Mouse (Mus musculus): ENCODE data around the gene Pygm. TPM values are rescaled to one million over a fixed set of nuclear protein-coding genes. Genes with fewer than 3 reads are reported as not detected.

Gene Pygm
- polyA plus RNA-seq, 1 experiment from 2014 or later: 2.7 TPM

GRCm38 (mm10) chr19:6403869-6404268 lies 19.7 kb downstream of the Pygm start:
- 68% methylated on average over 10 of the region's 10 CpGs for WGBS (ENCODE audit: insufficient replicate concordance)
- Histone ChIP-seq H3K9me3 (replicated peaks) (no peaks in the 10 kb centered on the region), H3K4me1 (peaks cover 62% of the 10 kb centered on the region), H3K4me3 (no peak overlapping the region), H3K4me2 (no peak overlapping the region; the same call in 1 of the 2 replicates), H3K9ac (no peak overlapping the region), H3K27ac (no peak overlapping the region), H3K36me3 (peaks cover 34% of the 10 kb centered on the region), H3K27me3 (replicated peaks) (peaks cover 48% of the 10 kb centered on the region)
- no peak for ATAC-seq

GRCm38 (mm10) chr19:6405433-6405832 lies 21.2 kb downstream of the Pygm start:
- Histone ChIP-seq H3K4me1 (peaks cover 46% of the 10 kb centered on the region), H3K36me3 (peaks cover 40% of the 10 kb centered on the region), H3K27me3 (replicated peaks) (peaks cover 32% of the 10 kb centered on the region), H3K27ac (no peak overlapping the region), H3K9ac (no peak overlapping the region), H3K4me2 (no peak overlapping the region), H3K9me3 (replicated peaks) (no peaks in the 10 kb centered on the region), H3K4me3 (no peak overlapping the region)
- ATAC-seq: no peak
- 70% methylated on average over 10 of the region's 10 CpGs for WGBS (ENCODE audit: insufficient replicate concordance)

- WGBS (ENCODE audit: insufficient replicate concordance): 72% methylated on average over 8 of the region's 8 CpGs
- H3K4me2 ChIP-seq: no peak overlapping the region
Observed at GRCm38 (mm10) chr19:6407109-6407508, 22.9 kb downstream of the Pygm start.

DNA sequence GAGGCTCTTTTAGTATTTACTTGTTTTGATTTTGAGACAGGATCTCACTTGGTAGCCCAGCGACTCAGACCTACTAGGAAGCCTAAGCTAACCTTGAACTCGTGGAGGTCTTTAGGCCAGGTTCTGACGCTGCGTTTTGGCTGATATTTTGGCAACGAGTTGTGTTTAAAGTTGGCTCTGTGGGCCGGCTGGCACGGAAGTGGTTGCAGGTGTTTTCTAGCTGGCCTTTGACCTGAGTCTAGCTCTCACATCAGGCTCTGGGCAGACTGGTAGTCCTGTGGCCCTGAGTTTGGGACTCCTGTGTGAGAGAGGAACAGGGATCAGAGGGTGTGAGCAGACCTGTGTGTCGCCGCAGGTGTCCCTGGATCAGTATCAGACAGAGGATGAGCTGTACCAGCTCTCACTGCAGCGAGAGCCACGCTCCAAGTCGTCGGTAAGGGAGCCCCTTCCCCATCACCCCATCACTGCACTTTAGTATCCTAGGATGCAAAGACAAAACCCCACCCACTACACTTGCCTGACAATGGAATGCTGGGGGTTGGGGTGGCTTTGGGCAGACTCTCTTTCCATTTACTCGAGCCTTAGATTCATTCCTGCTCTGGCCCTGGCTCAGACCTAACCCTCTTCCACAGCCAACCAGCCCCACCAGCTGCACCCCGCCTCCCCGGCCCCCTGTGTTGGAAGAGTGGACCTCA lies 23.8 kb downstream of the Pygm start:
- Histone ChIP-seq H3K27me3 (replicated peaks) (peaks cover 8% of the 10 kb centered on the region), H3K4me1 (peaks cover 22% of the 10 kb centered on the region; the same call in 1 of the 2 replicates), H3K36me3 (peaks cover 39% of the 10 kb centered on the region), H3K9me3 (replicated peaks) (no peaks in the 10 kb centered on the region), H3K27ac (no peak overlapping the region), H3K4me3 (no peak overlapping the region), H3K4me2 (no peak overlapping the region), H3K9ac (no peak overlapping the region)
- ATAC-seq: no peak
- WGBS (ENCODE audit: insufficient replicate concordance): 69% methylated on average over 16 of the region's 16 CpGs

More at GRCm38 (mm10) chr19:6407109-6407508, 22.9 kb downstream of the Pygm start:
- peaks cover 16% of the 10 kb centered on the region for H3K27me3 ChIP-seq (replicated peaks)
- H3K4me3 ChIP-seq: no peak overlapping the region
- peaks cover 40% of the 10 kb centered on the region for H3K36me3 ChIP-seq
- H3K9ac ChIP-seq: no peak overlapping the region
- peaks cover 31% of the 10 kb centered on the region for H3K4me1 ChIP-seq
- no peak for ATAC-seq
- H3K9me3 ChIP-seq (replicated peaks): no peaks in the 10 kb centered on the region
- no peak overlapping the region for H3K27ac ChIP-seq

GRCm38 (mm10) chr19:6408749-6409148 lies 24.6 kb downstream of the Pygm start:
- Histone ChIP-seq H3K36me3 (peaks cover 31% of the 10 kb centered on the region), H3K27ac (no peak overlapping the region), H3K9me3 (replicated peaks) (no peaks in the 10 kb centered on the region), H3K27me3 (replicated peaks) (no peaks in the 10 kb centered on the region), H3K4me1 (peaks cover 18% of the 10 kb centered on the region; the same call in 1 of the 2 replicates), H3K4me2 (no peak overlapping the region), H3K4me3 (no peak overlapping the region), H3K9ac (no peak overlapping the region)
- WGBS (ENCODE audit: insufficient replicate concordance): 56% methylated on average over 8 of the region's 8 CpGs
- ATAC-seq: no peak

- Histone ChIP-seq H3K36me3 (peaks cover 30% of the 10 kb centered on the region), H3K4me1 (peaks cover 19% of the 10 kb centered on the region; the same call in 1 of the 2 replicates), H3K4me2 (no peak overlapping the region), H3K27ac (no peak overlapping the region), H3K27me3 (replicated peaks) (no peaks in the 10 kb centered on the region), H3K9me3 (replicated peaks) (no peaks in the 10 kb centered on the region), H3K4me3 (no peak overlapping the region), H3K9ac (no peak overlapping the region)
- ATAC-seq: no peak
- WGBS (ENCODE audit: insufficient replicate concordance): 62% methylated on average over 5 of the region's 5 CpGs
Observed at GRCm38 (mm10) chr19:6409176-6409575, 25.0 kb downstream of the Pygm start.

- no peak overlapping the region for H3K9ac ChIP-seq
- no peak overlapping the region for H3K4me2 ChIP-seq
- H3K27ac ChIP-seq: no peak overlapping the region
- no peak overlapping the region for H3K4me3 ChIP-seq
- WGBS (ENCODE audit: insufficient replicate concordance): 66% methylated on average over 5 of the region's 5 CpGs
- no peak for ATAC-seq
- H3K4me1 ChIP-seq: peaks cover 18% of the 10 kb centered on the region
- no peaks in the 10 kb centered on the region for H3K27me3 ChIP-seq (replicated peaks)
- H3K36me3 ChIP-seq: peaks cover 23% of the 10 kb centered on the region
- H3K9me3 ChIP-seq (replicated peaks): no peaks in the 10 kb centered on the region
Observed at GRCm38 (mm10) chr19:6409936-6410335, 25.7 kb downstream of the Pygm start.

DNA sequence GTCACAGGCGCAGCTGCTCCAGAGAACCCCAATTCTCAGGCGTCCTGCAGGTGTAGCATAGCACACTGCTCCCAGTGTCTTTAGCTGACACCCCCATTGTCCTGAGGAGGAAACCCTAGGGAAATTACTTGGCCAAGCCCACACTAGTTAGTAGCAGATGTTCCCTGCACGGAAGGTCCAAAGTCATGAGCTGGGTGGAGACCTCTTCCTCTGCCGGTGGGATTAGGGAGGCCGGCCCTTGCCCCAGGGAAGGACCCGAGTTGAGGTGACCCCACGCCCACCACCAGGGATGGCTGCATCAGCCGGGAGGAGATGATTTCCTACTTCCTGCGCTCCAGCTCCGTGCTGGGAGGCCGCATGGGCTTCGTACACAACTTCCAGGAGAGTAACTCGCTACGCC lies 28.6 kb downstream of the Pygm start:
- H3K27me3 ChIP-seq (replicated peaks): peaks cover 24% of the 10 kb centered on the region
- ATAC-seq: no peak

DNA sequence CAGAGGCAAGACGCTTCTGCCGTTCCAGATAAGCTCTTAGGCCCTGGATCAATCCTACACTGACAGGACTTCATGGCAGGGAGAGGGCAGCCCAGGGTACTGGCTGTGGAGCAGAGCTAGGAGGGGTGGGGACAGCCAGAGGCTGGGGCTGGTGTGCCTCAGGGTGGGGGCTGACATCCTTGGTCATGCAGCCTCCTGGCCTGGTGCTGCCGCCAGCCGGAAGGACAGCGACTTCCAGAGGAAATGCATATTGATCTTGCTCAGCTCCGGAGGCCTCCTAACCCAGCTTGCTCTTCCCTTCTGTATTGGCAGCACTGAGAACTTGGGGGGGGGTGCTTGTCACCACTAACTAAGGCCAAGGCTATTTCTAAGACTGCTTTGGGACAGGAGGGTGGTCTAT lies 31.3 kb downstream of the Pygm start:
- ATAC-seq: no peak
- H3K27me3 ChIP-seq (replicated peaks): peaks cover 51% of the 10 kb centered on the region
- WGBS (ENCODE audit: insufficient replicate concordance): 18% methylated on average over 6 of the region's 6 CpGs

More for the DNA sequence above, 28.6 kb downstream of the Pygm start:
- WGBS (ENCODE audit: insufficient replicate concordance): 66% methylated on average over 14 of the region's 14 CpGs
- Histone ChIP-seq H3K4me2 (no peak overlapping the region), H3K27ac (no peak overlapping the region), H3K9me3 (replicated peaks) (no peaks in the 10 kb centered on the region), H3K9ac (no peak overlapping the region), H3K4me3 (no peak overlapping the region), H3K4me1 (peaks cover 41% of the 10 kb centered on the region), H3K36me3 (peaks cover 17% of the 10 kb centered on the region)

GRCm38 (mm10) chr19:6416124-6416770 lies 32.0 kb downstream of the Pygm start:
- no peak for ATAC-seq
- no peak overlapping the region for H3K9ac ChIP-seq
- 18% methylated on average over 9 of the region's 9 CpGs for WGBS (ENCODE audit: insufficient replicate concordance)
- no peaks in the 10 kb centered on the region for H3K9me3 ChIP-seq (replicated peaks)
- H3K4me1 ChIP-seq: peaks cover 48% of the 10 kb centered on the region
- no peak overlapping the region for H3K4me3 ChIP-seq
- no peak overlapping the region for H3K27ac ChIP-seq
- peaks cover 58% of the 10 kb centered on the region for H3K27me3 ChIP-seq (replicated peaks)
- H3K4me2 ChIP-seq: no peak overlapping the region
- no peaks in the 10 kb centered on the region for H3K36me3 ChIP-seq

More for the DNA sequence above, 31.3 kb downstream of the Pygm start:
- no peak overlapping the region for H3K4me3 ChIP-seq
- no peaks in the 10 kb centered on the region for H3K36me3 ChIP-seq
- no peak overlapping the region for H3K4me2 ChIP-seq
- no peaks in the 10 kb centered on the region for H3K9me3 ChIP-seq (replicated peaks)
- peaks cover 48% of the 10 kb centered on the region for H3K4me1 ChIP-seq
- no peak overlapping the region for H3K27ac ChIP-seq
- no peak overlapping the region for H3K9ac ChIP-seq

- 49% methylated on average over 12 of the region's 12 CpGs for WGBS (ENCODE audit: insufficient replicate concordance)
- no peaks in the 10 kb centered on the region for H3K36me3 ChIP-seq
- no peak overlapping the region for H3K27ac ChIP-seq
- H3K9ac ChIP-seq: no peak overlapping the region; the same call in 1 of the 2 replicates
- H3K4me3 ChIP-seq: no peak overlapping the region
- peaks cover 67% of the 10 kb centered on the region for H3K27me3 ChIP-seq (replicated peaks)
- H3K4me2 ChIP-seq: no peak overlapping the region
- no peaks in the 10 kb centered on the region for H3K9me3 ChIP-seq (replicated peaks)
- H3K4me1 ChIP-seq: peaks cover 48% of the 10 kb centered on the region
- no peak for ATAC-seq
Observed at GRCm38 (mm10) chr19:6416894-6417761, 32.9 kb downstream of the Pygm start.

Data from liver, embryonic 12.5 days (tissue).